Mouse (Mus musculus) brain, embryonic 14.5 days (tissue): ENCODE results near the gene Rsg1.

Experiments
- CTCF ChIP-seq: fragments of 200-500 bp; IDR thresholded peaks from 2 replicates; pipeline ENCODE4 v1.5.1; 2012; ENCODE audit warnings: inconsistent platforms, mild to moderate bottlenecking, moderate library complexity, borderline replicate concordance; ENCODE audit not compliant: insufficient read depth, insufficient read length; ENCODE audit errors: extremely low read depth
- POLR2A ChIP-seq: fragments of 200-500 bp; IDR thresholded peaks from 2 replicates; pipeline ENCODE4 v1.6.1; 2012; ENCODE audit warnings: mild to moderate bottlenecking, inconsistent platforms, borderline replicate concordance; ENCODE audit not compliant: poor library complexity, insufficient read depth, insufficient read length, severe bottlenecking; ENCODE audit errors: extremely low read depth

DNA sequence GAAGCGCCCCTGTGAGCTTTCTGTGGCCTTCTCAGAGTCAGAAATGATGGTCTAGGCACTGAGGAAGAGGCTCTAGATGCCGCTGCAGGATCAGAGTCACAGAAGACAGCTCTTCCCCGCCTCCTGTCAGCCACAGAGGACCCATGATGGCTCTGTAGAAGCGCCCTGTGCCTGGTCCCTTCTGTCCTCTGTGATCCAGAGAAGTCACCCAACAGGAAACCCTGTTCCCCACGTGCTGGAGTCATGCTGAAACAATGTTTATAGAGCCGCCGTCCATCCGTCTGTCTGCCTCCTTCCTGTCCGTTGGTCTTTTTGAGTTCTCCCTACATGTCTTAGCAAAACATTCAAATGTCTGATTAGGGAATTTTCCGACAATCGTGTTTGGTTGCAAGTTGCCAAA lies 12.8 kb upstream of the Rsg1 start:
- TF ChIP-seq CTCF: no peak
- TF ChIP-seq POLR2A: no peak
